Mouse (Mus musculus) splenic B cell, adult 2 months (primary cell): ENCODE results near the gene Zfp865.

Experiments
- DNase-seq: peaks from one replicate; pipeline ENCODE4 v3.0.0-alpha.2; 2011; ENCODE audit warnings: low read depth, low spot score
- H3K27me3 ChIP-seq: 2 replicates; pipeline ENCODE4 v1.6.1; 2012; ENCODE audit warnings: mild to moderate bottlenecking, low read length, moderate library complexity, mixed read lengths; ENCODE audit not compliant: control insufficient read depth, poor library complexity, insufficient read depth, severe bottlenecking
- H3K36me3 ChIP-seq: 2 replicates; pipeline ENCODE4 v1.6.1; 2012; ENCODE audit warnings: mild to moderate bottlenecking, low read length, moderate library complexity, mixed read lengths; ENCODE audit not compliant: control insufficient read depth, poor library complexity, insufficient read depth, severe bottlenecking

Gene Zfp865

GRCm38 (mm10) chr7:5020000-5020681 is at the start of gene Zfp865, which contains the start of gene Ccdc106:
Zfp865 (plus strand) TSS chr7:5020376.
Ccdc106 (plus strand) TSS chr7:5020553.
- Histone ChIP-seq H3K36me3 (no peaks in the 10 kb centered on the region), H3K27me3 (no peaks in the 10 kb centered on the region)
- DNase-seq = peak; percentile 99

- DNase-seq = no peak
- Histone ChIP-seq H3K36me3 (no peaks in the 10 kb centered on the region), H3K27me3 (no peaks in the 10 kb centered on the region)
These were observed 49.1 kb upstream of the Zfp865 start, which contains the start of gene Sbk3 for GRCm38 (mm10) chr7:4971068-4971467. Sbk3 (minus strand) TSS chr7:4971168.

- no peak for DNase-seq
- H3K36me3 ChIP-seq = no peaks in the 10 kb centered on the region
- no peaks in the 10 kb centered on the region for H3K27me3 ChIP-seq
These were observed 48.5 kb upstream of the Zfp865 start for GRCm38 (mm10) chr7:4971710-4972109.

GRCm38 (mm10) chr7:4972321-4973047 is 47.7 kb upstream of the Zfp865 start:
- Histone ChIP-seq H3K27me3 (no peaks in the 10 kb centered on the region), H3K36me3 (no peaks in the 10 kb centered on the region)
- DNase-seq = no peak

- DNase-seq = no peak
- no peaks in the 10 kb centered on the region for H3K36me3 ChIP-seq
- no peaks in the 10 kb centered on the region for H3K27me3 ChIP-seq
These were observed 44.7 kb upstream of the Zfp865 start for GRCm38 (mm10) chr7:4975455-4975854.

- no peak for DNase-seq
- Histone ChIP-seq H3K36me3 (no peaks in the 10 kb centered on the region), H3K27me3 (no peaks in the 10 kb centered on the region)
These were observed 43.3 kb upstream of the Zfp865 start for GRCm38 (mm10) chr7:4976832-4977231.

GRCm38 (mm10) chr7:4988250-4988649 is 31.9 kb upstream of the Zfp865 start:
- H3K36me3 ChIP-seq = no peaks in the 10 kb centered on the region; the same call in 1 of the 2 replicates
- DNase-seq = no peak
- no peaks in the 10 kb centered on the region for H3K27me3 ChIP-seq

- no peak for DNase-seq
- Histone ChIP-seq H3K27me3 (no peaks in the 10 kb centered on the region), H3K36me3 (no peaks in the 10 kb centered on the region; the same call in 1 of the 2 replicates)
These were observed 26.7 kb upstream of the Zfp865 start for GRCm38 (mm10) chr7:4993347-4993998.

- Histone ChIP-seq H3K27me3 (no peaks in the 10 kb centered on the region), H3K36me3 (no peaks in the 10 kb centered on the region; the same call in 1 of the 2 replicates)
- no peak for DNase-seq
These were observed 26.0 kb upstream of the Zfp865 start for GRCm38 (mm10) chr7:4993999-4994788.

- Histone ChIP-seq H3K27me3 (no peaks in the 10 kb centered on the region), H3K36me3 (no peaks in the 10 kb centered on the region; the same call in 1 of the 2 replicates)
- DNase-seq = no peak
These were observed 24.7 kb upstream of the Zfp865 start for GRCm38 (mm10) chr7:4995268-4996002.

- H3K27me3 ChIP-seq = no peaks in the 10 kb centered on the region
- no peaks in the 10 kb centered on the region; the same call in 1 of the 2 replicates for H3K36me3 ChIP-seq
- peak; percentile 76 for DNase-seq
These were observed 23.9 kb upstream of the Zfp865 start, which contains the start of gene Zfp579 for GRCm38 (mm10) chr7:4996003-4996895. Zfp579 (minus strand) TSS chr7:4996158.

GRCm38 (mm10) chr7:4996934-4997333 is 23.2 kb upstream of the Zfp865 start:
- no peak for DNase-seq
- H3K36me3 ChIP-seq = no peaks in the 10 kb centered on the region; the same call in 1 of the 2 replicates
- H3K27me3 ChIP-seq = no peaks in the 10 kb centered on the region

- no peaks in the 10 kb centered on the region for H3K36me3 ChIP-seq
- no peaks in the 10 kb centered on the region for H3K27me3 ChIP-seq
- DNase-seq = peak; percentile 61
These were observed 20.3 kb upstream of the Zfp865 start for GRCm38 (mm10) chr7:4999876-5000275.
